Mouse (Mus musculus) intestine, embryonic 14.5 days (tissue): ENCODE data around the gene Cachd1. TPM values are rescaled to one million over a fixed set of nuclear protein-coding genes. Genes with fewer than 3 reads are reported as not detected.

Experiments
- ATAC-seq: fragments of 200-750 bp; cut with Nextera tagmentation; replicated peaks from 2 replicates; pipeline ENCODE4 v1.8.0; 2017; ENCODE audit warnings: low read depth, moderate number of reproducible peaks, moderate TSS enrichment, moderate library complexity; ENCODE audit not compliant: low FRiP score, low TSS enrichment
- DNase-seq: peaks from one replicate; pipeline ENCODE4 v3.0.0-alpha.2; 2018; ENCODE audit warnings: low spot score
- H3K27ac ChIP-seq: fragments of 300-500 bp; sonication (generic); 2 replicates; pipeline ENCODE4 v1.5.1; 2014; ENCODE audit warnings: low read depth, mild to moderate bottlenecking, control low read depth
- H3K27me3 ChIP-seq: fragments of 300-500 bp; sonication (generic); replicated peaks from 2 replicates; pipeline ENCODE4 v1.6.1; 2014; ENCODE audit warnings: low read length, control low read depth; ENCODE audit not compliant: control insufficient read depth, insufficient read depth
- H3K36me3 ChIP-seq: fragments of 300-500 bp; sonication (generic); 2 replicates; pipeline ENCODE4 v1.6.1; 2014; ENCODE audit warnings: low read length, control low read depth; ENCODE audit not compliant: control insufficient read depth, insufficient read depth
- H3K4me1 ChIP-seq: fragments of 300-500 bp; sonication (generic); replicated peaks from 2 replicates; pipeline ENCODE4 v1.6.1; 2014; ENCODE audit warnings: low read length, control low read depth, mixed read lengths; ENCODE audit not compliant: control insufficient read depth, insufficient read depth
- H3K4me2 ChIP-seq: fragments of 300-500 bp; sonication (generic); 2 replicates; pipeline ENCODE4 v1.6.1; 2014; ENCODE audit warnings: low read length
- H3K4me3 ChIP-seq: fragments of 300-500 bp; sonication (generic); 2 replicates; pipeline ENCODE4 v1.5.1; 2014; ENCODE audit warnings: low read depth, low read length, control low read depth, mixed read lengths
- H3K9ac ChIP-seq: fragments of 300-500 bp; sonication (generic); 2 replicates; pipeline ENCODE4 v1.6.1; 2014; ENCODE audit warnings: mild to moderate bottlenecking, low read length
- H3K9me3 ChIP-seq: fragments of 300-500 bp; sonication (generic); 2 replicates; pipeline ENCODE4 v1.6.1; 2016; ENCODE audit warnings: low read length, control low read depth; ENCODE audit not compliant: control insufficient read depth
- WGBS: fragments of 180-500 bp; shearing (Covaris S2); extraction: QIAGEN DNeasy Blood & Tissue Kit; methylation state at CpG from one replicate; pipeline ENCODE4 v1.1.7; 2014; 5-methylcytosine and 5-hydroxymethylcytosine counted together
- polyA plus RNA-seq: library from polyadenylated mRNA; unstranded; fragments of >200 nt; fragmentation: Nextera tagmentation; extraction: Ambion mirVana; gene quantifications from 2 replicates; pipeline ENCODE4 v1.2.1, GENCODE M21; 2014

Cachd1 gene
- polyA plus RNA-seq, 1 experiment from 2014 or later, result 22.8 TPM

- Histone ChIP-seq H3K4me3 (no peak overlapping the region), H3K27ac (no peak overlapping the region), H3K27me3 (no peaks in the 10 kb centered on the region), H3K9ac (no peak overlapping the region), H3K9me3 (no peaks in the 10 kb centered on the region), H3K4me1 (no peaks in the 10 kb centered on the region), H3K4me2 (no peak overlapping the region), H3K36me3 (no peaks in the 10 kb centered on the region)
- DNase-seq (no peak), ATAC-seq (no peak)
- WGBS, result 87% methylated on average over 6 of the region's 6 CpGs
Observed at GRCm38 (mm10) chr4:100758265-100758898, 18.1 kb upstream of the Cachd1 start.

DNA sequence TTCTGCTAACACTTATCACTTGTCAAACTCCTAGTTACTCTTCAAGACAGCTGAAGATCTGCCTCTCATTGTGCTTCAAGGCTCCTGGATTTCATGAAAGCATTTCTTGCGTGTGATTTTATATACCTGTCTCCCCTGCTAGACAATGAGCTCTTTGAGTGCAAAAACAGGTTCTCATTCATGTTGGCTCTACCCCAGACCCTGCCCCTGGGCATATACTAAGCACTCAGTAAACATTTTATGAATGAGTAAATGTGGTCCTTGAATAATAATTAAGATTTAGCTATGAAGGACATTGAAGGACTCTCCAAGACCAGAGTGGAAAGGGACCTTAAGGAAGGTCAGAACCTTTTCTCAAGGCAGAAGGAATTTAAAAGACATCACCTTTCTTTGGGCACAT lies 16.9 kb upstream of the Cachd1 start:
- ATAC-seq (no peak), DNase-seq (no peak)
- Histone ChIP-seq H3K9ac (no peak overlapping the region), H3K4me3 (no peak overlapping the region), H3K9me3 (no peaks in the 10 kb centered on the region), H3K27me3 (no peaks in the 10 kb centered on the region), H3K4me2 (no peak overlapping the region), H3K4me1 (no peaks in the 10 kb centered on the region), H3K27ac (no peak overlapping the region), H3K36me3 (no peaks in the 10 kb centered on the region)
- WGBS, result 80% methylated on average over 1 of the region's 1 CpGs

DNA sequence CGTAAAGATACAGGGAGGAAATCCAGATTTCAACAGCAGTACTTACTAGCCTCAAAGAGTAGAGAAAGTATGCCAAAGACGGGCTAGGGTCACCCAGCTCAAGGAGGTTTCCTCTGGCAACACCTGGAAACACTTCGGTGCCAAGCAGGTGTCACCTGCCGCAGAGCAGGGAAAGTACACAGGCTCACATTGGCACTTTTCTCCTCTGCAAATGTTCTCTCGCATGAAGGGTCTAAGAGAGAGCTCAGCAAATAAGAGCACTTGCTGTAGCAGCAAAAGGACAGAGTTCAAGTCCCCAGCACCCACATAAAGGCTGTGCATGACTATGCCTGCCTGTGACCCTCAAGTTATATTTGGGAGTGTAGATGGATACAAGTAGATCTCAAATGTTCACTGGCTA lies 16.1 kb upstream of the Cachd1 start:
- ATAC-seq, result no peak
- H3K9ac ChIP-seq, result no peak overlapping the region
- H3K36me3 ChIP-seq, result no peaks in the 10 kb centered on the region
- no peaks in the 10 kb centered on the region for H3K4me1 ChIP-seq
- no peaks in the 10 kb centered on the region for H3K27me3 ChIP-seq
- no peak for DNase-seq
- WGBS, result 91% methylated on average over 5 of the region's 5 CpGs
- H3K27ac ChIP-seq, result no peak overlapping the region
- H3K4me2 ChIP-seq, result no peak overlapping the region
- no peak overlapping the region for H3K4me3 ChIP-seq
- H3K9me3 ChIP-seq, result no peaks in the 10 kb centered on the region

- Histone ChIP-seq H3K27ac (no peak overlapping the region), H3K9me3 (no peaks in the 10 kb centered on the region), H3K4me2 (no peak overlapping the region), H3K36me3 (no peaks in the 10 kb centered on the region), H3K4me1 (no peaks in the 10 kb centered on the region), H3K4me3 (no peak overlapping the region), H3K9ac (no peak overlapping the region), H3K27me3 (no peaks in the 10 kb centered on the region)
- DNase-seq (no peak), ATAC-seq (no peak)
- WGBS, result 20% methylated on average over 3 of the region's 3 CpGs
Observed at GRCm38 (mm10) chr4:100768606-100769005, 7.9 kb upstream of the Cachd1 start.

GRCm38 (mm10) chr4:100776871-100777375 lies 448 bp downstream of the Cachd1 start:
- peak; percentile 41 for ATAC-seq
- DNase-seq, result no peak
- H3K4me1 ChIP-seq, result peaks cover 11% of the 10 kb centered on the region; the same call in 1 of the 2 replicates
- no peaks in the 10 kb centered on the region for H3K36me3 ChIP-seq
- H3K27ac ChIP-seq, result peak overlapping the region; percentile 76
- no peaks in the 10 kb centered on the region for H3K27me3 ChIP-seq
- H3K4me2 ChIP-seq, result peak overlapping the region; percentile 82
- peak overlapping the region; percentile 93 for H3K4me3 ChIP-seq
- WGBS, result under 1% methylated on average over 64 of the region's 68 CpGs
- no peaks in the 10 kb centered on the region for H3K9me3 ChIP-seq
- peak overlapping the region; percentile 84 for H3K9ac ChIP-seq

GRCm38 (mm10) chr4:100777376-100778041 lies 1.0 kb downstream of the Cachd1 start:
- H3K4me3 ChIP-seq, result peak overlapping the region; percentile 93
- H3K36me3 ChIP-seq, result no peaks in the 10 kb centered on the region
- peak overlapping the region; percentile 82 for H3K4me2 ChIP-seq
- ATAC-seq (peak; percentile 29; the same call in 1 of the 2 replicates), DNase-seq (peak; percentile 84)
- WGBS, result under 1% methylated on average over 36 of the region's 42 CpGs
- H3K9ac ChIP-seq, result peak overlapping the region; percentile 84
- peaks cover 14% of the 10 kb centered on the region; the same call in 1 of the 2 replicates for H3K4me1 ChIP-seq
- H3K9me3 ChIP-seq, result no peaks in the 10 kb centered on the region
- H3K27ac ChIP-seq, result peak overlapping the region; percentile 76
- no peaks in the 10 kb centered on the region for H3K27me3 ChIP-seq

DNA sequence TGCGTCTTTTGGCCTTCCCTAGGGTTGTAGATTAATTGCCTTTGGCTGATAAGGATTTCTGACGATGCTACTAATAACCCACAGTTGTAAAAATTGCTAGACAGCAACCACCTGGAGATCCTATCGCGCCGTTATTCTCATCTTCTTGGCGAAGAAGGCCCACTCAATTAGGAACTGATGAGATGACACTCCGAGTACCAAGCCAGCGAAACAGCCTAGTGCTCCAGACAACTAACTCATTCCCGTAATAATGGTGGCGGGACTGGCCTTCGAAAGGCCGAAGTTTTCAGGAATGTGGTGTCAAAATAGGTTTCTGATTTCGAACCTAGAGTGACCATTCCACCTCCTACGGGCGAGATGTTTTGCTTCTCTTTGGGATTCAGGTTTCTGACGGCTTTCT lies 1.6 kb downstream of the Cachd1 start:
- WGBS, result 5% methylated on average over 16 of the region's 16 CpGs
- H3K36me3 ChIP-seq, result no peaks in the 10 kb centered on the region
- H3K4me3 ChIP-seq, result peak overlapping the region; percentile 93
- no peak overlapping the region for H3K27ac ChIP-seq
- no peaks in the 10 kb centered on the region for H3K9me3 ChIP-seq
- DNase-seq (peak; percentile 64), ATAC-seq (no peak)
- peaks cover 16% of the 10 kb centered on the region; the same call in 1 of the 2 replicates for H3K4me1 ChIP-seq
- H3K4me2 ChIP-seq, result peak overlapping the region; percentile 82
- no peaks in the 10 kb centered on the region for H3K27me3 ChIP-seq
- peak overlapping the region; percentile 84 for H3K9ac ChIP-seq

GRCm38 (mm10) chr4:100779023-100779422 lies 2.5 kb downstream of the Cachd1 start:
- DNase-seq (no peak), ATAC-seq (no peak)
- Histone ChIP-seq H3K36me3 (no peaks in the 10 kb centered on the region), H3K4me3 (peak overlapping the region; percentile 93), H3K4me2 (peak overlapping the region; percentile 82), H3K9ac (no peak overlapping the region), H3K27me3 (no peaks in the 10 kb centered on the region), H3K4me1 (peaks cover 16% of the 10 kb centered on the region; the same call in 1 of the 2 replicates), H3K27ac (no peak overlapping the region), H3K9me3 (no peaks in the 10 kb centered on the region)
- 34% methylated on average over 4 of the region's 4 CpGs for WGBS
